Mouse (Mus musculus) left cerebral cortex, postnatal 4 days (tissue): ENCODE measurements around the gene Stk39. TPM values are rescaled to one million over a fixed set of nuclear protein-coding genes. Genes with fewer than 3 reads are reported as not detected.
A peak's percentile ranks its signal among the peaks of the same experiment; 100 is the strongest.

Experiments used
- DNase-seq: peaks from one replicate; pipeline ENCODE4 v3.0.0-alpha.2; 2022
- intact Hi-C: fragments of 180-260 bp; cut with DNase I; formaldehyde crosslinking; loops from one replicate; pipeline ENCODE4 v1.15.1; 2025
- total RNA-seq, 2 experiments: library from RNA; stranded (reverse); gene quantifications; 2 replicates each; pipeline ENCODE4 v1.2.3; 2021

The Stk39 gene
- total RNA-seq, 2 experiments from 2014 or later: 48.2 to 53.6 TPM

- no peak for DNase-seq
- intact Hi-C loops: no loop called here
These were observed 278.6 kb downstream of the Stk39 start for GRCm38 (mm10) chr2:68193465-68193837.

GRCm38 (mm10) chr2:68192605-68193464, 279.2 kb downstream of the Stk39 start:
- no peak for DNase-seq
- intact Hi-C loops: no loop called here

- intact Hi-C loops: no loop called here
- no peak for DNase-seq
These were observed 295.6 kb downstream of the Stk39 start for GRCm38 (mm10) chr2:68176425-68176824.

- intact Hi-C loops: no loop called here
- DNase-seq: no peak
These were observed 300.8 kb downstream of the Stk39 start for GRCm38 (mm10) chr2:68171306-68171705.

GRCm38 (mm10) chr2:68162012-68162411, 310.1 kb downstream of the Stk39 start:
- intact Hi-C loops: no loop called here
- DNase-seq: no peak

GRCm38 (mm10) chr2:68160566-68160965, 311.5 kb downstream of the Stk39 start:
- intact Hi-C loops: no loop called here
- peak; percentile 13 for DNase-seq

Other genes with a start within 250 kb of the Stk39 start
- not detected for gene 4933409G03Rik, start 110.1 kb upstream of the Stk39 start, total RNA-seq
- not detected for gene 4932414N04Rik, start 184.2 kb upstream of the Stk39 start, total RNA-seq